Mouse (Mus musculus): ENCODE measurements around the gene Cpne5.

DNA sequence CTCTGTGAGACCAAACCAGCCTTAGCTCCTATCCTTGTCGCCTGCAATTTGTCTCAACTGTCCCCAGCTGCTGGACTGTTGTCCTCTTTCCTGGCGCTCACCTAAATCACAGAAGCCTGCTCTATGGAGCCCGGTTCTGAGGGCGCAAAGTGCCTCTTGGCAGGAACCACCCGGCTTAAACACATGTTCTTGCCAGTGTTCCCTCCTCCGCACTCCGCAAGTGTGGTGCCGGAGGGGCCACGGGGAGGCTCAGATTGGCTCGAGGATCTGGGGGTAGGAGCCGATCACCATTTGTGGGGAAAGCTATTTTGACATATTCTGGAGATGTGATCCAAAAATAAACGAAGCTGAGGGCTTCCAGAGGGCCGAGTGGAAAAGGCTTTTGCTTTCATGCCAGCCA, 9.9 kb upstream of the Cpne5 start:
- TF ChIP-seq POLR2A (IDR thresholded peaks at IDR 0.05; ENCODE audit: insufficient read depth, low read depth, low read length) (no peak), CTCF (IDR thresholded peaks at IDR 0.05; ENCODE audit: insufficient read depth, low read depth, low read length) (no peak)

Measured in olfactory bulb, adult 2 months (tissue).